Comparison of ENCODE assay signal across 8 mouse cellular contexts in the genomic region with DNA sequence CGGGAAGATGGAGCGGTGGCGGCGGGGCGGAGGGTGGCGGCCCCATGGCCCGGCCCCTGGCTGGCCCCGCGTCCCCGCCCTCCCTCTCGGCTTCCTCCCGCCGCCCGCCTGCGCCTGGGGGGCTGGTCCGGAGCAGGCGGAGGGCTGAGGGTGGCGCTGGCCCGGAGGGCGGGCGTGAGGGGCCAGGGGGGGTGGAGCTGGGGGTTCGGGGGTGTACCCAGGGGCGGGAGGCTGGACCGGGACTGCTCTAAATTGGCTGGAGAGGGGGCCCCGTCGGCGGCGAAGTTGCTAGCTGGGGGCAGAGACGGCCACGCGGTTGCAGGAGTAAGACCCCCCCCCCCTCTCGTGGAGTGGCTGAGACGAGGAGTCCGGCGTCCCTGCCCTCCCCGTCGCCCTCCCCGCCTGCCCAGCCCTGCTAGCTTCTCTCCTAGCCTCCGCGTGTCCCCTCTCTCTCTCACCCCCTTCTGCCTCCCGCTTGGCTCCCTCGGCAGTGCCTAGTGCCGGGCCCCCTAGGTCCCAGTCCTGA. TPM values are rescaled to one million over a fixed set of nuclear protein-coding genes. Genes with fewer than 3 reads are reported as not detected.
A peak's percentile ranks its signal among the peaks of the same experiment; 100 is the strongest.
DNase-seq lines count a peak whose midpoint lies in the region; ATAC-seq and TF ChIP-seq lines count a peak whose summit lies in the region.

No protein-coding gene starts in this region.

- TF ChIP-seq CTCF in kidney, adult 2 months (conservative IDR thresholded peaks at IDR 0.05; ENCODE audit: insufficient read depth, insufficient read length, low read depth, low read length), result no peak

- TF ChIP-seq POLR2A in kidney, adult 2 months (IDR thresholded peaks at IDR 0.05; ENCODE audit: low read depth, low read length), result no peak

- H3K9me3 ChIP-seq in erythroblast, embryonic 14.5 days (ENCODE audit: control insufficient read depth, low read length), result peaks cover 8% of the 10 kb centered on the region
- no peaks in the 10 kb centered on the region for H3K9me3 ChIP-seq in hindbrain, embryonic 12.5 days (replicated peaks)
- no peaks in the 10 kb centered on the region for H3K9me3 ChIP-seq in liver, embryonic 11.5 days (ENCODE audit: control insufficient read depth, low read length)
- H3K9me3 ChIP-seq in midbrain, embryonic 16.5 days (replicated peaks; ENCODE audit: control insufficient read depth, low read length, poor library complexity, severe bottlenecking), result no peaks in the 10 kb centered on the region

- ATAC-seq in hindbrain, embryonic 12.5 days (ENCODE audit: low FRiP score), result peak; percentile 74
- peak; percentile 84 for ATAC-seq in liver, embryonic 11.5 days (replicated peaks; ENCODE audit: low FRiP score)
- peak; percentile 77 for ATAC-seq in midbrain, embryonic 16.5 days

- peak overlapping the region; percentile 58 for H3K27ac ChIP-seq in kidney, adult 2 months (ENCODE audit: insufficient read depth, low read depth, low read length)
- H3K27ac ChIP-seq in hindbrain, embryonic 12.5 days, result peak overlapping the region; percentile 90
- H3K27ac ChIP-seq in liver, embryonic 11.5 days (ENCODE audit: low read depth, low read length), result peak overlapping the region; percentile 91
- peak overlapping the region; percentile 77 for H3K27ac ChIP-seq in midbrain, embryonic 16.5 days (ENCODE audit: low read length)

- H3K9ac ChIP-seq in hindbrain, embryonic 12.5 days, result peak overlapping the region; percentile 77
- H3K9ac ChIP-seq in liver, embryonic 11.5 days (ENCODE audit: low read depth, low read length), result peak overlapping the region; percentile 75
- peak overlapping the region; percentile 71 for H3K9ac ChIP-seq in midbrain, embryonic 16.5 days (ENCODE audit: low read depth, low read length)

- no peaks in the 10 kb centered on the region for H3K36me3 ChIP-seq in kidney, adult 2 months (ENCODE audit: control insufficient read depth, insufficient read depth, low read length)
- peaks cover 37% of the 10 kb centered on the region for H3K36me3 ChIP-seq in erythroblast, embryonic 14.5 days (ENCODE audit: control insufficient read depth)
- H3K36me3 ChIP-seq in hindbrain, embryonic 12.5 days, result no peaks in the 10 kb centered on the region
- no peaks in the 10 kb centered on the region for H3K36me3 ChIP-seq in liver, embryonic 11.5 days (ENCODE audit: control insufficient read depth, insufficient read depth, low read length)
- no peaks in the 10 kb centered on the region for H3K36me3 ChIP-seq in midbrain, embryonic 16.5 days (ENCODE audit: control insufficient read depth, insufficient read depth, low read length)

- DNase-seq in kidney, adult 2 months, result peak; percentile 72
- DNase-seq in kidney, adult 18-20 months, result no peak
- peak; percentile 15 for DNase-seq in ZHBTc4 (ENCODE audit: low read depth, low spot score)
- DNase-seq in liver, embryonic 11.5 days (ENCODE audit: low spot score), result peak; percentile 75
- peak; percentile 73 for DNase-seq in yolk sac, embryonic 10.5 days (ENCODE audit: low spot score)

- 0% methylated on average over 7 of the region's 43 CpGs for WGBS in kidney, adult 2 months
- WGBS in hindbrain, embryonic 12.5 days, result 37% methylated on average over 8 of the region's 43 CpGs
- WGBS in liver, embryonic 11.5 days, result 9% methylated on average over 29 of the region's 43 CpGs
- WGBS in midbrain, embryonic 16.5 days, result 0% methylated on average over 2 of the region's 43 CpGs

- peak overlapping the region; percentile 100 for H3K4me3 ChIP-seq in kidney, adult 2 months (ENCODE audit: insufficient read depth, low read depth, low read length)
- H3K4me3 ChIP-seq in erythroblast, embryonic 14.5 days (replicated peaks), result peak overlapping the region; percentile 84
- H3K4me3 ChIP-seq in hindbrain, embryonic 12.5 days, result peak overlapping the region; percentile 64
- H3K4me3 ChIP-seq in liver, embryonic 11.5 days (ENCODE audit: low read depth, low read length), result peak overlapping the region; percentile 69
- H3K4me3 ChIP-seq in midbrain, embryonic 16.5 days (ENCODE audit: low read depth, low read length), result peak overlapping the region; percentile 60

- no peaks in the 10 kb centered on the region for H3K27me3 ChIP-seq in kidney, adult 2 months (replicated peaks; ENCODE audit: control insufficient read depth, insufficient read depth, low read length)
- no peaks in the 10 kb centered on the region; the same call in 1 of the 2 replicates for H3K27me3 ChIP-seq in erythroblast, embryonic 14.5 days (ENCODE audit: control insufficient read depth)
- peaks cover 43% of the 10 kb centered on the region for H3K27me3 ChIP-seq in hindbrain, embryonic 12.5 days
- peaks cover 4% of the 10 kb centered on the region for H3K27me3 ChIP-seq in liver, embryonic 11.5 days (replicated peaks; ENCODE audit: control insufficient read depth, insufficient read depth, low read length)
- peaks cover 3% of the 10 kb centered on the region; the same call in 1 of the 2 replicates for H3K27me3 ChIP-seq in midbrain, embryonic 16.5 days (ENCODE audit: control insufficient read depth, insufficient read depth, low read depth, low read length)

- H3K4me2 ChIP-seq in hindbrain, embryonic 12.5 days (replicated peaks), result peak overlapping the region; percentile 60
- H3K4me2 ChIP-seq in liver, embryonic 11.5 days, result peak overlapping the region; percentile 90
- peak overlapping the region; percentile 56 for H3K4me2 ChIP-seq in midbrain, embryonic 16.5 days (ENCODE audit: low read length)

- H3K4me1 ChIP-seq in kidney, adult 2 months (ENCODE audit: control insufficient read depth, insufficient read depth, low read length), result peaks cover 5% of the 10 kb centered on the region; the same call in 1 of the 2 replicates
- peaks cover 69% of the 10 kb centered on the region for H3K4me1 ChIP-seq in erythroblast, embryonic 14.5 days (ENCODE audit: control insufficient read depth)
- H3K4me1 ChIP-seq in hindbrain, embryonic 12.5 days, result peaks cover 13% of the 10 kb centered on the region
- H3K4me1 ChIP-seq in liver, embryonic 11.5 days (replicated peaks; ENCODE audit: control insufficient read depth, insufficient read depth, low read length), result peaks cover 20% of the 10 kb centered on the region
- H3K4me1 ChIP-seq in midbrain, embryonic 16.5 days (ENCODE audit: control insufficient read depth, insufficient read depth, low read length), result peaks cover 13% of the 10 kb centered on the region

RNA-seq across cellular contexts. Expression of a gene that starts 0.5 kb away (rescaled TPM):
- 15.9 and 16.3 TPM in 2 replicates for polyA plus RNA-seq in kidney, adult 2 months (2012; rRNA removed)
- 0.69 and 0.96 TPM in 2 replicates for polyA plus RNA-seq in erythroblast, embryonic 14.5 days (2012)
- 54.6 and 54.8 TPM in 2 replicates for polyA plus RNA-seq in hindbrain, embryonic 12.5 days (2016; fragmentation: Nextera tagmentation; extraction: Ambion mirVana)
- polyA plus RNA-seq in liver, embryonic 11.5 days (2014; fragmentation: Nextera tagmentation; extraction: Ambion mirVana), result 43.8 and 46.3 TPM in 2 replicates
- polyA plus RNA-seq in midbrain, embryonic 16.5 days (2015; fragmentation: Nextera tagmentation; extraction: Ambion mirVana), result 21.4 and 22.0 TPM in 2 replicates
